Mouse (Mus musculus): ENCODE measurements around the gene Usb1. TPM values are rescaled to one million over a fixed set of nuclear protein-coding genes. Genes with fewer than 3 reads are reported as not detected.
A peak's percentile ranks its signal among the peaks of the same experiment; 100 is the strongest.

Usb1 gene
- 24.9 and 26.1 TPM in 2 replicates for polyA plus RNA-seq (2014; fragmentation: Nextera tagmentation; extraction: Ambion mirVana)

GRCm38 (mm10) chr8:95331720-95332436 is at the start of gene Usb1, which contains the start of gene Zfp319:
TSS of gene Usb1 (plus strand) at chr8:95332284.
TSS of gene Zfp319 (minus strand) at chr8:95331950.
- H3K27me3 ChIP-seq (ENCODE audit: control insufficient read depth, insufficient read depth, low read length): no peaks in the 10 kb centered on the region
- under 1% methylated on average over 68 of the region's 80 CpGs for WGBS
- peak; percentile 95 for ATAC-seq (ENCODE audit: insufficient number of reproducible peaks, insufficient read depth, low FRiP score, low read depth)

GRCm38 (mm10) chr8:95289066-95289650 is 42.9 kb upstream of the Usb1 start:
- Histone ChIP-seq H3K4me1 (ENCODE audit: control insufficient read depth in 2 of 2, insufficient read depth in 2 of 2, low read length in 2 of 2) (peaks cover 5 to 10% of the 10 kb centered on the region in 2 experiments; a peak in 2 of 4 replicates), H3K9me3 (ENCODE audit: control insufficient read depth, low read length) (no peaks in the 10 kb centered on the region), H3K4me2 (ENCODE audit: low read length) (no peak overlapping the region), H3K27ac (replicated peaks in 1 of 2; ENCODE audit: control insufficient read depth in 1 of 2, insufficient read depth in 1 of 2, low read depth in 2 of 2, low read length in 2 of 2) (no peak overlapping the region), H3K4me3 (ENCODE audit: control insufficient read depth in 1 of 2, insufficient read depth in 1 of 2, low read depth in 1 of 2, low read length in 2 of 2) (no peak overlapping the region), H3K27me3 (ENCODE audit: control insufficient read depth, insufficient read depth, low read length) (no peaks in the 10 kb centered on the region), H3K36me3 (ENCODE audit: control insufficient read depth, insufficient read depth, low read length) (no peaks in the 10 kb centered on the region), H3K9ac (ENCODE audit: low read length) (0 out of 2 replicates have a peak overlapping the region, but pooled peaks have one; percentile 25)
- 54% methylated on average over 6 of the region's 6 CpGs for WGBS
- ATAC-seq (ENCODE audit: insufficient number of reproducible peaks, insufficient read depth, low FRiP score, low read depth): no peak

More at GRCm38 (mm10) chr8:95331720-95332436, at the start of gene Usb1, which contains the start of gene Zfp319:
- H3K36me3 ChIP-seq (ENCODE audit: control insufficient read depth, insufficient read depth, low read length): peaks cover 53% of the 10 kb centered on the region
- peak within 1 kb of the TSS; percentile 94 for H3K4me2 ChIP-seq (ENCODE audit: low read length)
- peak within 1 kb of the TSS; percentile 99 to 100 for H3K27ac ChIP-seq (replicated peaks in 1 of 2; ENCODE audit: control insufficient read depth in 1 of 2, insufficient read depth in 1 of 2, low read depth in 2 of 2, low read length in 2 of 2)
- H3K4me3 ChIP-seq (ENCODE audit: control insufficient read depth in 1 of 2, insufficient read depth in 1 of 2, low read depth in 1 of 2, low read length in 2 of 2): peak within 1 kb of the TSS; percentile 87 to 89
- H3K9me3 ChIP-seq (ENCODE audit: control insufficient read depth, low read length): 0 out of 2 replicates have a peak, but pooled peaks cover 3% of the 10 kb centered on the region
- peak within 1 kb of the TSS; percentile 93 for H3K9ac ChIP-seq (ENCODE audit: low read length)
- H3K4me1 ChIP-seq (ENCODE audit: control insufficient read depth in 2 of 2, insufficient read depth in 2 of 2, low read length in 2 of 2): peaks cover 6 to 27% of the 10 kb centered on the region in 2 experiments; a peak in 3 of 4 replicates

GRCm38 (mm10) chr8:95293172-95293571 is 38.9 kb upstream of the Usb1 start:
- H3K4me2 ChIP-seq (ENCODE audit: low read length): peak overlapping the region; percentile 53
- no peaks in the 10 kb centered on the region for H3K9me3 ChIP-seq (ENCODE audit: control insufficient read depth, low read length)
- WGBS: 73% methylated on average over 11 of the region's 11 CpGs
- H3K9ac ChIP-seq (ENCODE audit: low read length): peak overlapping the region; percentile 57; the same call in 1 of the 2 replicates
- no peaks in the 10 kb centered on the region for H3K27me3 ChIP-seq (ENCODE audit: control insufficient read depth, insufficient read depth, low read length)
- peaks cover 5 to 11% of the 10 kb centered on the region in 2 experiments; a peak in 2 of 4 replicates for H3K4me1 ChIP-seq (ENCODE audit: control insufficient read depth in 2 of 2, insufficient read depth in 2 of 2, low read length in 2 of 2)
- no peaks in the 10 kb centered on the region for H3K36me3 ChIP-seq (ENCODE audit: control insufficient read depth, insufficient read depth, low read length)
- peak overlapping the region in 1 of 2 experiments; percentile 73; a peak in 2 of 4 replicates for H3K27ac ChIP-seq (replicated peaks in 1 of 2; ENCODE audit: control insufficient read depth in 1 of 2, insufficient read depth in 1 of 2, low read depth in 2 of 2, low read length in 2 of 2)
- H3K4me3 ChIP-seq (ENCODE audit: control insufficient read depth in 1 of 2, insufficient read depth in 1 of 2, low read depth in 1 of 2, low read length in 2 of 2): peak overlapping the region in 1 of 2 experiments; percentile 20; a peak in 1 of 4 replicates
- ATAC-seq (ENCODE audit: insufficient number of reproducible peaks, insufficient read depth, low FRiP score, low read depth): peak; percentile 29; the same call in 1 of the 2 replicates

GRCm38 (mm10) chr8:95293891-95294290 is 38.2 kb upstream of the Usb1 start:
- H3K9me3 ChIP-seq (ENCODE audit: control insufficient read depth, low read length): no peaks in the 10 kb centered on the region
- H3K27me3 ChIP-seq (ENCODE audit: control insufficient read depth, insufficient read depth, low read length): no peaks in the 10 kb centered on the region
- peak overlapping the region; percentile 57 for H3K9ac ChIP-seq (ENCODE audit: low read length)
- peaks cover 5 to 11% of the 10 kb centered on the region in 2 experiments; a peak in 2 of 4 replicates for H3K4me1 ChIP-seq (ENCODE audit: control insufficient read depth in 2 of 2, insufficient read depth in 2 of 2, low read length in 2 of 2)
- peak overlapping the region in 1 of 2 experiments; percentile 20; a peak in 2 of 4 replicates for H3K4me3 ChIP-seq (ENCODE audit: control insufficient read depth in 1 of 2, insufficient read depth in 1 of 2, low read depth in 1 of 2, low read length in 2 of 2)
- 54% methylated on average over 7 of the region's 7 CpGs for WGBS
- ATAC-seq (ENCODE audit: insufficient number of reproducible peaks, insufficient read depth, low FRiP score, low read depth): peak; percentile 74; the same call in 1 of the 2 replicates
- H3K36me3 ChIP-seq (ENCODE audit: control insufficient read depth, insufficient read depth, low read length): no peaks in the 10 kb centered on the region
- peak overlapping the region; percentile 53 for H3K4me2 ChIP-seq (ENCODE audit: low read length)
- peak overlapping the region; percentile 52 to 73; a peak in 3 of 4 replicates for H3K27ac ChIP-seq (replicated peaks in 1 of 2; ENCODE audit: control insufficient read depth in 1 of 2, insufficient read depth in 1 of 2, low read depth in 2 of 2, low read length in 2 of 2)

GRCm38 (mm10) chr8:95302410-95302809 is 29.7 kb upstream of the Usb1 start:
- H3K4me3 ChIP-seq (ENCODE audit: control insufficient read depth in 1 of 2, insufficient read depth in 1 of 2, low read depth in 1 of 2, low read length in 2 of 2): no peak overlapping the region
- peaks cover 0 to 2% of the 10 kb centered on the region in 2 experiments; a peak in 1 of 4 replicates for H3K4me1 ChIP-seq (ENCODE audit: control insufficient read depth in 2 of 2, insufficient read depth in 2 of 2, low read length in 2 of 2)
- WGBS: 20% methylated on average over 5 of the region's 5 CpGs
- no peaks in the 10 kb centered on the region for H3K36me3 ChIP-seq (ENCODE audit: control insufficient read depth, insufficient read depth, low read length)
- H3K9ac ChIP-seq (ENCODE audit: low read length): no peak overlapping the region
- no peak overlapping the region for H3K4me2 ChIP-seq (ENCODE audit: low read length)
- H3K9me3 ChIP-seq (ENCODE audit: control insufficient read depth, low read length): no peaks in the 10 kb centered on the region
- no peak for ATAC-seq (ENCODE audit: insufficient number of reproducible peaks, insufficient read depth, low FRiP score, low read depth)
- H3K27me3 ChIP-seq (ENCODE audit: control insufficient read depth, insufficient read depth, low read length): no peaks in the 10 kb centered on the region
- no peak overlapping the region for H3K27ac ChIP-seq (replicated peaks in 1 of 2; ENCODE audit: control insufficient read depth in 1 of 2, insufficient read depth in 1 of 2, low read depth in 2 of 2, low read length in 2 of 2)

- Histone ChIP-seq H3K4me2 (ENCODE audit: low read length) (no peak overlapping the region), H3K36me3 (ENCODE audit: control insufficient read depth, insufficient read depth, low read length) (no peaks in the 10 kb centered on the region), H3K9ac (ENCODE audit: low read length) (no peak overlapping the region), H3K27ac (replicated peaks in 1 of 2; ENCODE audit: control insufficient read depth in 1 of 2, insufficient read depth in 1 of 2, low read depth in 2 of 2, low read length in 2 of 2) (no peak overlapping the region), H3K9me3 (ENCODE audit: control insufficient read depth, low read length) (no peaks in the 10 kb centered on the region), H3K4me3 (ENCODE audit: control insufficient read depth in 1 of 2, insufficient read depth in 1 of 2, low read depth in 1 of 2, low read length in 2 of 2) (no peak overlapping the region), H3K4me1 (ENCODE audit: control insufficient read depth in 2 of 2, insufficient read depth in 2 of 2, low read length in 2 of 2) (peaks cover 2 to 4% of the 10 kb centered on the region in 2 experiments; a peak in 2 of 4 replicates), H3K27me3 (ENCODE audit: control insufficient read depth, insufficient read depth, low read length) (no peaks in the 10 kb centered on the region)
- no peak for ATAC-seq (ENCODE audit: insufficient number of reproducible peaks, insufficient read depth, low FRiP score, low read depth)
- 50% methylated on average over 4 of the region's 4 CpGs for WGBS
Observed at GRCm38 (mm10) chr8:95305526-95305925, 26.6 kb upstream of the Usb1 start.

GRCm38 (mm10) chr8:95306431-95306830 is 25.7 kb upstream of the Usb1 start, which contains the start of gene Cngb1:
TSS of gene Cngb1 (minus strand) at chr8:95306585.
- Histone ChIP-seq H3K4me3 (ENCODE audit: control insufficient read depth in 1 of 2, insufficient read depth in 1 of 2, low read depth in 1 of 2, low read length in 2 of 2) (no peak within 1 kb of the TSS), H3K4me1 (ENCODE audit: control insufficient read depth in 2 of 2, insufficient read depth in 2 of 2, low read length in 2 of 2) (peaks cover 2 to 4% of the 10 kb centered on the region in 2 experiments; a peak in 2 of 4 replicates), H3K27me3 (ENCODE audit: control insufficient read depth, insufficient read depth, low read length) (no peaks in the 10 kb centered on the region), H3K27ac (replicated peaks in 1 of 2; ENCODE audit: control insufficient read depth in 1 of 2, insufficient read depth in 1 of 2, low read depth in 2 of 2, low read length in 2 of 2) (no peak within 1 kb of the TSS), H3K4me2 (ENCODE audit: low read length) (no peak within 1 kb of the TSS), H3K9ac (ENCODE audit: low read length) (no peak within 1 kb of the TSS), H3K9me3 (ENCODE audit: control insufficient read depth, low read length) (no peaks in the 10 kb centered on the region), H3K36me3 (ENCODE audit: control insufficient read depth, insufficient read depth, low read length) (no peaks in the 10 kb centered on the region)
- no peak for ATAC-seq (ENCODE audit: insufficient number of reproducible peaks, insufficient read depth, low FRiP score, low read depth)
- 38% methylated on average over 6 of the region's 6 CpGs for WGBS
